Mouse (Mus musculus) MEL (cell line): ENCODE measurements around the gene Chsy1.

Source experiments
- CTCF ChIP-seq, 3 experiments: IDR thresholded peaks in 2 of 3; conservative IDR thresholded peaks in 1 of 3; 2 replicates each; pipeline ENCODE4 v1.5.1; 2011 to 2012; ENCODE audit warnings: low read length in 3 of 3, low read depth in 2 of 3, mild to moderate bottlenecking in 2 of 3, improper control_type of control experiment in 1 of 3, inconsistent platforms in 1 of 3, mixed read lengths in 1 of 3, moderate library complexity in 1 of 3; ENCODE audit not compliant: control insufficient read depth in 1 of 3, insufficient read depth in 1 of 3, poor library complexity in 1 of 3, severe bottlenecking in 1 of 3
- EP300 ChIP-seq, 2 experiments: IDR thresholded peaks; 2 replicates each; pipeline ENCODE4 v1.6.1; 2011; ENCODE audit warnings: improper control_type of control experiment in 2 of 2, low read length in 2 of 2, low read depth in 1 of 2, mild to moderate bottlenecking in 1 of 2
- HCFC1 ChIP-seq: IDR thresholded peaks from 2 replicates; pipeline ENCODE4 v1.6.1; 2012; ENCODE audit warnings: low read depth, mild to moderate bottlenecking, inconsistent platforms, low read length, improper control_type of control experiment, moderate library complexity
- KAT2A ChIP-seq: conservative IDR thresholded peaks from 2 replicates; pipeline ENCODE4 v1.6.1; 2012; ENCODE audit warnings: low read depth, low read length, improper control_type of control experiment, inconsistent platforms
- POLR2A ChIP-seq, 2 experiments: IDR thresholded peaks; 2 replicates each; pipeline ENCODE4 v1.6.1; 2011 to 2012; ENCODE audit warnings: low read length in 2 of 2, mild to moderate bottlenecking in 2 of 2, control low read depth in 1 of 2, improper control_type of control experiment in 1 of 2, low read depth in 1 of 2, moderate library complexity in 1 of 2; ENCODE audit not compliant: control insufficient read depth in 1 of 2, insufficient read depth in 1 of 2, poor library complexity in 1 of 2
- POLR2AphosphoS5 ChIP-seq: IDR thresholded peaks from 2 replicates; pipeline ENCODE4 v1.6.1; 2012; ENCODE audit warnings: low read depth, borderline replicate concordance, mild to moderate bottlenecking, inconsistent platforms, low read length, moderate library complexity, mixed read lengths
- USF1 ChIP-seq: IDR thresholded peaks from 2 replicates; pipeline ENCODE4 v1.6.1; 2014; ENCODE audit warnings: low read depth, mild to moderate bottlenecking, inconsistent platforms, low read length, improper control_type of control experiment, moderate library complexity
- ZC3H11A ChIP-seq: IDR thresholded peaks from 2 replicates; pipeline ENCODE4 v1.6.1; 2012; ENCODE audit warnings: low read depth, mild to moderate bottlenecking, inconsistent platforms, low read length, improper control_type of control experiment
- ZMIZ1 ChIP-seq: IDR thresholded peaks from 2 replicates; pipeline ENCODE4 v1.6.1; 2012; ENCODE audit warnings: low read depth, mild to moderate bottlenecking, inconsistent platforms, low read length, improper control_type of control experiment, moderate library complexity

DNA sequence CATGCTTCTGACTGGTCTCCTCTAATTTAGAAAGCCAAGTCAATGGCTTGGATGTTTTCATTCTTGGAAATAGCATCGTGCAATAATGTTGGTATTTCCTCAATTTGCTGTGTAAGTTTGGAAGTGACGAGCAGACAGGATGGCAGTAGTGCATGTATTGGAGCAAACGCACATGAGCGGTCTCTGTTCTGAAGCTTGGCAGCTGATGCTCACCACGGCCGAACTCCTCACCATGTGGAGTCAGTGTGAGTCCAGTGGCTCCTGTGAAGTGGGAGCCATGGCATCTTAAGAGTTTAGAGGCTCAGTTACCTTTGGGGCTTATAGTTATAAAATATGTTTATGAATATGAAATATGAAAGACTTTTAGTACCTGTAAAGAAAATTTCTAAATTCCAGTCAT lies 60.2 kb downstream of the Chsy1 start:
- TF ChIP-seq POLR2AphosphoS5 (no peak), USF1 (no peak), ZC3H11A (no peak), CTCF (IDR thresholded peaks at IDR 0.05 in 2 of 3, conservative IDR thresholded peaks at IDR 0.05 in 1 of 3; ENCODE audit: control insufficient read depth in 1 of 3, insufficient read depth in 1 of 3, low read depth in 2 of 3, low read length in 3 of 3, poor library complexity in 1 of 3, severe bottlenecking in 1 of 3) (no peak), HCFC1 (no peak), EP300 (IDR thresholded peaks at IDR 0.05; ENCODE audit: low read depth in 1 of 2, low read length in 2 of 2) (no peak), POLR2A (IDR thresholded peaks at IDR 0.05; ENCODE audit: control insufficient read depth in 1 of 2, insufficient read depth in 1 of 2, low read depth in 1 of 2, low read length in 2 of 2, poor library complexity in 1 of 2) (no peak), ZMIZ1 (no peak), KAT2A (no peak)
